Mouse (Mus musculus) heart, postnatal 4 days (tissue): ENCODE measurements around the gene Dis3l2. TPM values are rescaled to one million over a fixed set of nuclear protein-coding genes. Genes with fewer than 3 reads are reported as not detected.

ENCODE experiments used
- DNase-seq: peaks from one replicate; pipeline ENCODE4 v3.0.0; 2021
- total RNA-seq, 2 experiments: library from RNA; stranded (reverse); gene quantifications; 2 replicates each; pipeline ENCODE4 v1.2.3; 2021

Gene Dis3l2
- total RNA-seq, 2 experiments from 2014 or later, result 17.3 to 18.1 TPM

GRCm38 (mm10) chr1:87011718-87012117 is 308.1 kb downstream of the Dis3l2 start:
- DNase-seq, result peak; percentile 8

DNA sequence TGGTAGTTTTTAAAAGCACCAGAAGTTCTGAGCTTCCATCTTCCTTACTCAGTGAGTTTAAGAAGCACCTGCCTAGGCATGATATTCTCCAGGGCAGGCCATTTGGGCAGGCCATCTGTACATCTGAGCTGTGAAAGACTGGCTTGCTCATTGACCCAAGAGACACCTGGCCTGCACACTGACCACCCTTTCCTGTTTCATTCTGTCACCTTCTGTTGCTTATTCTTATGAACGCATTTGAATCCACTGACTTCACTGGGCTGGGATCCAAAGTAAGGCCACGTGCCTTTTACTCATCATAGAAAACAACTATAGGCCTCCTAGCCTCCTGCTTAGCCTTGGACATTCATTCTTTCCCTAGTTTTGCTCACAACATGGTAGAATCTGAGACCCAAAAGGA is 309.0 kb downstream of the Dis3l2 start:
- no peak for DNase-seq

DNA sequence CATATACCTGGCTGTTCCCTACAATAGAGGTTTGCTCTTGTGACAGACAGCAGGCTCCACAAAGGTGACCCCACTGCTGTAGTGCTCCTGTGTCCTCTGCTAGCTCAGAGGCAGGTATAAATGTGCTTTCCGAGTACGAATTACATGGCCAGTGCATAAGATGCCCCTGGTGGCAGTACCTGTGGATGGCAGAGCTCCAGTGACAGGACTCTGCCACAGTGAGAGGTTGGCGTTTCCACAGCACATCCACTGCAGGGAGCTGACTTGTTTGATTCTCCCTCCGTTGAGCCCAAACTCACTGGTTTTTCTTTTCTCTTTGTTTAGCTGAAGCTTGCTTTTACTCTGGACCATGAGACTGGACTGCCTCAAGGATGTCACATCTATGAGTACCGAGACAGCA is 317.1 kb downstream of the Dis3l2 start:
- DNase-seq, result no peak

DNA sequence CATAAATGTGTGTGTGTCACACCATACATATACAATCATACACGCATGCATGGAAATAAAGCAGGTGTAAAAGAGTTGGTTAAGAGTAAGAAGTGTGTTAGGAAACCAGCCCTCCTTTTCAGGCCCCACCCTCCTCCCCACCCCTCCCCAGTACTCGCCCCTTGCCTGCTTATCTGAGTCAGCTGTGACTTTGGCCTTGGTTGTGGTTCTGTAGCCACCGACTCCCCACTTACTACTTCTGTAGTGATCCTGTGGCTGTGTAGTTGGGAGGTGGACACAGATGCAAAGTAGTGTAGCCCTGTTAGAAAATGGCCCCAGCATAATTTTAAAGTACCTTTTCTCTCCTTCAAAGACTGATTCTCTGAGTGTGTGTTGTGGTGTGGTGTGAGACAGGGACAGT is 318.0 kb downstream of the Dis3l2 start:
- no peak for DNase-seq

- DNase-seq, result no peak
These were observed 319.9 kb downstream of the Dis3l2 start for GRCm38 (mm10) chr1:87023291-87024170.

GRCm38 (mm10) chr1:87025021-87025420 is 321.4 kb downstream of the Dis3l2 start:
- DNase-seq, result no peak

- DNase-seq, result peak; percentile 73
These were observed 325.2 kb downstream of the Dis3l2 start for GRCm38 (mm10) chr1:87028786-87029185.

DNA sequence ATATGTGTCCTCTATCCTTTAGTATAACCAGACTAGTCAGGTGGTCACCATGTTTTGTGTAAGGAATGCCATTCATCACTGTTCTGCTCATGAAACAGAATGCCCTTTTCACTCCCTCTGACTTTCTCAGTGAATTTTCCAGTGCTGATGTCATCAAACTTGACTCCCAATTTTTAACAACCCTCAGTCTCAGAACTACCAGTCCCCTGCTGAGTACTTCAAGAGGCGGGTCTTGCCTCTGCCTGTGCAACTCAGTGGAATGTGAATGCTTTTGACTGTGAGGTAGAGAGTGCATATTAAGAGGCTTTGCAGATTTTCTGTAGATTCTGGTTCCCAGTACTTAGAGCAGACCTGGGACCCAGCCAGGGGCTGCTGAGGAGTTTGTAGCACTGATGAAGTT is 327.0 kb downstream of the Dis3l2 start:
- DNase-seq, result no peak

GRCm38 (mm10) chr1:87032466-87032865 is 328.9 kb downstream of the Dis3l2 start:
- no peak for DNase-seq

GRCm38 (mm10) chr1:87035532-87036161 is 332.0 kb downstream of the Dis3l2 start:
- peak; percentile 27 for DNase-seq

DNA sequence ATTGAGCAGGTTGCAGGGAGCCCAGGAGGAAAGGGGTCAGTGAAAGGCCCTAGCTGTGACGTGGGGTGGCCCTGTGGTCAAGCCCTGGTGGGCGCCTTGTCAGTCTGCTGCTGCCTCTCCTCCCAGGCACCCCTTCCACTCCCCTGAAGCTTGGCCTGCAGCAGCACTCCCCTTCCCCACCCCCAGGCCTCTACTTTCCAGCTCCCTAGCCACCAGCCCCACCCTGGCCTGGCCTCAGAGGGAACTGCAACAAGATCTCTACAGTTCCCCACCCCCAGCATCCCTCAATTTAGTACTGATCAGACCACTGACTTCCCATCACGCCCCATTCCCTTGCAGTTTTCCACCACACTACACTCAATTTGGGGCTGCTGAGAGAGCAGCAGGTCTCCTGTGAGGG is 332.7 kb downstream of the Dis3l2 start:
- no peak for DNase-seq

- DNase-seq, result no peak
These were observed 335.0 kb downstream of the Dis3l2 start for GRCm38 (mm10) chr1:87038477-87039070.

GRCm38 (mm10) chr1:87041119-87041518 is 337.5 kb downstream of the Dis3l2 start:
- peak; percentile 85 for DNase-seq

DNA sequence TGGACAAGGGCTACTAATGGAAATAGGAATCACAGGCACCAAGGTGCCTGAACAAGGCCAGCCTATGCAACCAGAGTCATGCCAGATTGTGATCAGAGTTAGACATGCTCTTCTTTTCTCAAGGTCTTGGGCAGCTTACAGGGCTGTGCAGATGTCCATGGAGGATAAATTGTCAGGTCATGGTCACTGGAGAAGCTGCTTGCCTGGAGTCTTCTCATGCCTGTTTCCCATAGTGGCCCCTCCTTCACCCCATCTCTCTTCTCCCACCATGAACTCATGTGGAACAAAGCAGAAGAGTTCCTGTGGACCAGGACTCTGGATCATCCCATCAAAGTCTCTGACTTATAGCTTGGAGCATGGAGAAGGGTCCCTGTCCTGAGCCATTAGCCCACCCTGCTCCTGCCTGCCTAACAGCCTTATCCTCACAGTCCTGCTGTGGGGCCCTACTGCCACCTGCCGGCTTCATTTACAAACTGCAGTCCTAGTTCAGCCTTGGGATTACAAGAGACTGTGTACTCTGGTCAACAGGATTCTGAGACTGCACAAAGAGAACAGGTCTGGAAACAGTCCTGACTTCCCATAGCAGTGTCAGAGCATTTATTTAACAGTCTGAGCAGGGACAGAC is 338.3 kb downstream of the Dis3l2 start:
- DNase-seq, result peak; percentile 85

DNA sequence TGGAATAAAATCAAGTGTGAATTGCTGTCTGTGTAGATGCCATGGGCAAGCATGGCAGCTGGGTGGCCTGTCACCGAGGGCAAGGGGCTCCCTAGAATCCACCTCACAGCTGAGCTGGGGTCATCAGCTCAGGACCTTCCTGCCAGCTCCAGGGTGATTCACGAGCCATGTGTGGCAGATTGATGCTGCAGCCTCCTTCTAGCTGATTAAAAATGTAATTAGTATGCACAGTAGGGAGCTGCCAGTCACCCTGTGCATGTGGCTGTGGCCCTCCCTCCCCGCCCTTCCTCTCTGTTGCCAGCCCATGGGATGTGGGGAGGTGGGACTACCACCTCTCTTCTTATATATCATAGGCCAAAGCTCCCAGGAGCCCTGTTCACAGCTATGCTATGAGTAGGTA is 346.5 kb downstream of the Dis3l2 start:
- no peak for DNase-seq

DNA sequence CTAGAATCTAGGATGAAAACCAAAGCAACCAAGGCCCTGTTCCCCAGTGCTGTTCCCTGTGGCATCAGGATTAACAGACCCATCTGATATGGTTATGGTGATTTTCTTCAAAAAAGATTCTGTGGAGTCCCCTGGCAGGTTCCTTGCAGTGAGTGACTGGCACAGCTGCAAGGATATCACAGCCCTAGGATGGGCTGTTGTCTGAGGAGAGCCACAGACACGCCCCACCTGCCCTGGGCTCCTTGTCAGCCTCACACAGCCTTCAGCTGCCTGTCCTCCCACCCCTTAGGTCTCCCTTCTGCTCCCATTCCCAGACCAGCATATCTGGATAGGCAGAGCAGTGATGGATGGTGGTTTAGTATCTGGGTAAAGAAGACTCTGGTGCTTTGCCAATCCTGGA is 347.1 kb downstream of the Dis3l2 start:
- DNase-seq, result no peak

- DNase-seq, result no peak
These were observed 347.8 kb downstream of the Dis3l2 start for GRCm38 (mm10) chr1:87051369-87051768.

- no peak for DNase-seq
These were observed 353.5 kb downstream of the Dis3l2 start for GRCm38 (mm10) chr1:87057075-87057474.

DNA sequence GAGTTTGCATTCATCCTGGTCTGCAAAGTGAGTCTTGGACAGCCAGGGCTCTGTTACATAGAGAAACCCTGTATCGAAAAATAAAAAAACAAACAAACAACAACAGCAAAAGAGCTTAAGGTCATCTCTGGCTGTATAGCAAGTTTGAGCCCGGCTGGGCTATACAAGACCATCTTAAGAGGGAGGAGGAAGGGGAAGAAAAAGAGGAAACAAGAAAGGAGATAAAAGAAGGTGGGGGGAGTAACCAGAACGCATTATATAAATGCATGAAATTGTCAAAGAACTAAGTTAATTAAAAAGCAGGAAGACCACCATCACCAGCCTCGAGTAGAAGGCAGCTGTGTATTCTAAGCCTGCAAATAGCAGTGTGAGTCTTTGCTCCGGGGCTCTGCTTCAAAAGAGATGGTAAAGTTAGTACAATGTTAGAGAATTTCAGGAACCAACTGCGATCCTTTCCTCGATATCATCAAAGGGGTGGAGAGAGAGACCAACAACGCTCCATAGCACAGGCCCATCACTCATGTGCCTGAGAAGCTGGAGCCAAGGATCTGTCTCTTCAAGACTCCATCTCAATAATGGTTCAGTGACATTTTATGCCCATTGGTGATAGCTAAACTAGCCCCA is 355.5 kb downstream of the Dis3l2 start:
- no peak for DNase-seq

GRCm38 (mm10) chr1:87060913-87061312 is 357.3 kb downstream of the Dis3l2 start:
- no peak for DNase-seq

GRCm38 (mm10) chr1:87070720-87071119 is 367.1 kb downstream of the Dis3l2 start:
- DNase-seq, result peak; percentile 25

- DNase-seq, result no peak
These were observed 370.2 kb downstream of the Dis3l2 start for GRCm38 (mm10) chr1:87073776-87074175.

DNA sequence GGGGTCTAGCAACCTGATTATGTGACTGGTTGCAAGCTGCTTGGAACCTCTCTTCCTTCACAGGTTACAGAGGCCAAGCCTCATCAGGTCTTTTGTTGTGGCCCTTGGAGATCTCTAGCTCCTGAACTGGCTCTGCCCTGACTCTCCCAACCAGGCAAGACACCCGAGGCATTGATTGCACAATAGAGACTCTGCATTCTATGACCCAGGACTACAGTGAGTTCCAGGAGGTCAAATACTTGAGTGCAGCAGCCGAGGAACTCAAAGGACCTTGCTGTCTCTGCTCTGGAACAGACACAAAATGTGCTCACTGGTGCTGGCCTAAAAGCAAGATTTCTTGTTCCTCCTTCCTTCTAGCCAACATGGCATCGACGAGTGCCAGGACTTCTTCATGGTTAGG is 382.6 kb downstream of the Dis3l2 start:
- no peak for DNase-seq
